Mouse (Mus musculus): Measurements from ENCODE around the gene Wdr45. TPM values are rescaled to one million over a fixed set of nuclear protein-coding genes. Genes with fewer than 3 reads are reported as not detected.
"Not testable (repeated sequence)": the region's sequence is repeated elsewhere in the genome, so short reads cannot be mapped to it uniquely, and the experiment has no call there.

Wdr45 gene
- 29.0 and 33.6 TPM in 2 replicates for polyA plus RNA-seq (2015; fragmentation: Nextera tagmentation; extraction: Ambion mirVana)

- not testable (repeated sequence) for H3K36me3 ChIP-seq (ENCODE audit: poor library complexity, severe bottlenecking); H3K9me3 ChIP-seq (replicated peaks); H3K4me1 ChIP-seq; H3K27ac ChIP-seq; H3K27me3 ChIP-seq
- Histone ChIP-seq H3K4me2 (peak within 1 kb of the TSS; percentile 58), H3K4me3 (peak within 1 kb of the TSS; percentile 35), H3K9ac (peak within 1 kb of the TSS; percentile 48; the same call in 1 of the 2 replicates)
- peak; percentile 96 for ATAC-seq
- WGBS, result 13% methylated on average over 38 of the region's 60 CpGs
These were observed at the start of gene Wdr45 for GRCm38 (mm10) chrX:7714135-7714899. TSS of gene Wdr45 (plus strand) at chrX:7714333.

- Histone ChIP-seq H3K9ac (no peak overlapping the region), H3K36me3 (ENCODE audit: poor library complexity, severe bottlenecking) (peaks cover 8% of the 10 kb centered on the region; the same call in 1 of the 2 replicates), H3K4me3 (no peak overlapping the region), H3K9me3 (replicated peaks) (no peaks in the 10 kb centered on the region), H3K4me1 (no peaks in the 10 kb centered on the region), H3K4me2 (no peak overlapping the region), H3K27ac (no peak overlapping the region), H3K27me3 (no peaks in the 10 kb centered on the region)
- ATAC-seq, result no peak
- 87% methylated on average over 11 of the region's 11 CpGs for WGBS
These were observed 49.3 kb upstream of the Wdr45 start for GRCm38 (mm10) chrX:7664791-7665190.

- no peaks in the 10 kb centered on the region for H3K9me3 ChIP-seq (replicated peaks)
- H3K9ac ChIP-seq, result no peak overlapping the region
- H3K4me3 ChIP-seq, result no peak overlapping the region
- H3K27me3 ChIP-seq, result no peaks in the 10 kb centered on the region
- H3K27ac ChIP-seq, result no peak overlapping the region
- no peaks in the 10 kb centered on the region for H3K4me1 ChIP-seq
- 76% methylated on average over 21 of the region's 21 CpGs for WGBS
- no peak overlapping the region for H3K4me2 ChIP-seq
- peaks cover 8% of the 10 kb centered on the region; the same call in 1 of the 2 replicates for H3K36me3 ChIP-seq (ENCODE audit: poor library complexity, severe bottlenecking)
- ATAC-seq, result no peak
These were observed 48.2 kb upstream of the Wdr45 start for GRCm38 (mm10) chrX:7665739-7666502.

- peak overlapping the region; percentile 65 for H3K27ac ChIP-seq
- peak overlapping the region; percentile 43 for H3K4me3 ChIP-seq
- H3K9ac ChIP-seq, result peak overlapping the region; percentile 59
- H3K9me3 ChIP-seq (replicated peaks), result no peaks in the 10 kb centered on the region; the same call in 1 of the 2 replicates
- H3K4me2 ChIP-seq, result peak overlapping the region; percentile 58
- 20% methylated on average over 19 of the region's 19 CpGs for WGBS
- H3K36me3 ChIP-seq (ENCODE audit: poor library complexity, severe bottlenecking), result peaks cover 8% of the 10 kb centered on the region; the same call in 1 of the 2 replicates
- ATAC-seq, result peak; percentile 81
- no peaks in the 10 kb centered on the region for H3K4me1 ChIP-seq
- H3K27me3 ChIP-seq, result no peaks in the 10 kb centered on the region
These were observed 43.7 kb upstream of the Wdr45 start for GRCm38 (mm10) chrX:7670390-7670881.

- Histone ChIP-seq H3K4me1 (no peaks in the 10 kb centered on the region), H3K9me3 (replicated peaks) (no peaks in the 10 kb centered on the region; the same call in 1 of the 2 replicates), H3K27ac (peak within 1 kb of the TSS; percentile 65), H3K4me2 (peak within 1 kb of the TSS; percentile 58), H3K9ac (peak within 1 kb of the TSS; percentile 59), H3K4me3 (peak within 1 kb of the TSS; percentile 43), H3K27me3 (no peaks in the 10 kb centered on the region), H3K36me3 (ENCODE audit: poor library complexity, severe bottlenecking) (peaks cover 8% of the 10 kb centered on the region; the same call in 1 of the 2 replicates)
- 18% methylated on average over 20 of the region's 36 CpGs for WGBS
- ATAC-seq, result peak; percentile 72
These were observed 43.1 kb upstream of the Wdr45 start, which contains the start of gene Plp2 for GRCm38 (mm10) chrX:7670921-7671623. TSS of gene Plp2 (minus strand) at chrX:7671390.

GRCm38 (mm10) chrX:7672739-7673138 lies 41.4 kb upstream of the Wdr45 start:
- H3K4me2 ChIP-seq, result no peak overlapping the region
- H3K9ac ChIP-seq, result no peak overlapping the region
- no peaks in the 10 kb centered on the region for H3K4me1 ChIP-seq
- no peaks in the 10 kb centered on the region for H3K36me3 ChIP-seq (ENCODE audit: poor library complexity, severe bottlenecking)
- no peak overlapping the region for H3K27ac ChIP-seq
- ATAC-seq, result no peak
- H3K27me3 ChIP-seq, result no peaks in the 10 kb centered on the region
- 66% methylated on average over 6 of the region's 6 CpGs for WGBS
- no peaks in the 10 kb centered on the region; the same call in none of the 2 replicates for H3K9me3 ChIP-seq (replicated peaks)
- H3K4me3 ChIP-seq, result no peak overlapping the region

- WGBS, result 54% methylated on average over 12 of the region's 12 CpGs
- Histone ChIP-seq H3K27ac (no peak overlapping the region), H3K9ac (no peak overlapping the region), H3K4me2 (peak overlapping the region; percentile 47; the same call in 1 of the 2 replicates), H3K36me3 (ENCODE audit: poor library complexity, severe bottlenecking) (no peaks in the 10 kb centered on the region), H3K4me1 (no peaks in the 10 kb centered on the region), H3K4me3 (no peak overlapping the region), H3K27me3 (no peaks in the 10 kb centered on the region), H3K9me3 (replicated peaks) (no peaks in the 10 kb centered on the region; the same call in none of the 2 replicates)
- no peak for ATAC-seq
These were observed 40.4 kb upstream of the Wdr45 start for GRCm38 (mm10) chrX:7673578-7674281.

GRCm38 (mm10) chrX:7674284-7675000 lies 39.7 kb upstream of the Wdr45 start:
- no peak overlapping the region for H3K9ac ChIP-seq
- no peak overlapping the region for H3K27ac ChIP-seq
- H3K36me3 ChIP-seq (ENCODE audit: poor library complexity, severe bottlenecking), result no peaks in the 10 kb centered on the region
- H3K4me3 ChIP-seq, result peak overlapping the region; percentile 17
- H3K9me3 ChIP-seq (replicated peaks), result no peaks in the 10 kb centered on the region; the same call in none of the 2 replicates
- H3K4me1 ChIP-seq, result no peaks in the 10 kb centered on the region
- 26% methylated on average over 28 of the region's 28 CpGs for WGBS
- no peaks in the 10 kb centered on the region for H3K27me3 ChIP-seq
- H3K4me2 ChIP-seq, result peak overlapping the region; percentile 47
- ATAC-seq, result peak; percentile 34; the same call in 1 of the 2 replicates

- ATAC-seq, result no peak; the same call in 1 of the 2 replicates
- Histone ChIP-seq H3K9ac (no peak overlapping the region), H3K4me1 (no peaks in the 10 kb centered on the region), H3K9me3 (replicated peaks) (no peaks in the 10 kb centered on the region; the same call in none of the 2 replicates), H3K36me3 (ENCODE audit: poor library complexity, severe bottlenecking) (no peaks in the 10 kb centered on the region), H3K4me3 (peak overlapping the region; percentile 17; the same call in 1 of the 2 replicates), H3K4me2 (peak overlapping the region; percentile 47), H3K27ac (no peak overlapping the region), H3K27me3 (no peaks in the 10 kb centered on the region)
- WGBS, result 32% methylated on average over 10 of the region's 10 CpGs
These were observed 39.1 kb upstream of the Wdr45 start for GRCm38 (mm10) chrX:7675001-7675380.

GRCm38 (mm10) chrX:7678986-7679385 lies 35.1 kb upstream of the Wdr45 start:
- no peaks in the 10 kb centered on the region for H3K4me1 ChIP-seq

More at GRCm38 (mm10) chrX:7678986-7679385, 35.1 kb upstream of the Wdr45 start:
- Histone ChIP-seq H3K27me3 (no peaks in the 10 kb centered on the region), H3K9me3 (replicated peaks) (no peaks in the 10 kb centered on the region; the same call in none of the 2 replicates), H3K4me3 (no peak overlapping the region), H3K4me2 (no peak overlapping the region), H3K27ac (no peak overlapping the region), H3K36me3 (ENCODE audit: poor library complexity, severe bottlenecking) (no peaks in the 10 kb centered on the region), H3K9ac (no peak overlapping the region)
- 51% methylated on average over 3 of the region's 3 CpGs for WGBS
- ATAC-seq, result no peak

All from forebrain, embryonic 13.5 days (tissue).